Mouse (Mus musculus) heart, embryonic 12.5 days (tissue): ENCODE measurements at regions not wholly inside any gene's neighbourhood (a gene's known extent, or its start where the extent isn't known, plus 50 kb on each side); places are given as distances from the start of the nearest gene placed in this dataset. TPM values are rescaled to one million over a fixed set of nuclear protein-coding genes. Genes with fewer than 3 reads are reported as not detected.
A peak's percentile ranks its signal among the peaks of the same experiment; 100 is the strongest.

Experiments used
- ATAC-seq: fragments of 200-750 bp; cut with Nextera tagmentation; 2 replicates; pipeline ENCODE4 v1.8.0; 2017; ENCODE audit warnings: moderate TSS enrichment, moderate library complexity; ENCODE audit not compliant: insufficient number of reproducible peaks, low FRiP score
- H3K27ac ChIP-seq: fragments of 300-500 bp; sonication (generic); 2 replicates; pipeline ENCODE4 v1.5.1; 2016; ENCODE audit warnings: mild to moderate bottlenecking, moderate library complexity; ENCODE audit not compliant: poor library complexity, severe bottlenecking
- H3K27me3 ChIP-seq: fragments of 300-500 bp; sonication (generic); replicated peaks from 2 replicates; pipeline ENCODE4 v1.6.1; 2016; ENCODE audit warnings: mild to moderate bottlenecking, moderate library complexity
- H3K36me3 ChIP-seq: fragments of 300-500 bp; sonication (generic); 2 replicates; pipeline ENCODE4 v1.6.1; 2016; ENCODE audit warnings: mild to moderate bottlenecking, moderate library complexity
- H3K4me1 ChIP-seq: fragments of 300-500 bp; sonication (generic); replicated peaks from 2 replicates; pipeline ENCODE4 v1.6.1; 2016; ENCODE audit warnings: mild to moderate bottlenecking
- H3K4me2 ChIP-seq: fragments of 300-500 bp; sonication (generic); 2 replicates; pipeline ENCODE4 v1.6.1; 2016; ENCODE audit warnings: mild to moderate bottlenecking, moderate library complexity
- H3K4me3 ChIP-seq: fragments of 300-500 bp; sonication (generic); 2 replicates; pipeline ENCODE4 v1.5.1; 2016; ENCODE audit warnings: mild to moderate bottlenecking
- H3K9ac ChIP-seq: fragments of 300-500 bp; sonication (generic); 2 replicates; pipeline ENCODE4 v1.6.1; 2016; ENCODE audit warnings: mild to moderate bottlenecking, moderate library complexity
- H3K9me3 ChIP-seq: fragments of 300-500 bp; sonication (generic); replicated peaks from 2 replicates; pipeline ENCODE4 v1.6.1; 2016; ENCODE audit warnings: mild to moderate bottlenecking, moderate library complexity
- WGBS: fragments of 180-500 bp; shearing (Covaris S2); methylation state at CpG from one replicate; pipeline ENCODE4 v1.1.7; 2016; 5-methylcytosine and 5-hydroxymethylcytosine counted together
- microRNA counts: library from miRNA; unstranded; fragments of <30 nt; microRNA quantifications from one replicate; lab custom pipeline; 2017
- microRNA-seq: library from miRNA; unstranded; fragments of <30 nt; microRNA quantifications from one replicate; pipeline ENCODE4, GENCODE M21; 2017

- H3K27me3 ChIP-seq = peaks cover 42% of the 10 kb centered on the region
- no peaks in the 10 kb centered on the region for H3K36me3 ChIP-seq
- 56% methylated on average over 3 of the region's 3 CpGs for WGBS
- H3K9ac ChIP-seq = no peak overlapping the region
- H3K27ac ChIP-seq = no peak overlapping the region
- no peaks in the 10 kb centered on the region for H3K9me3 ChIP-seq
- no peak for ATAC-seq
- no peak overlapping the region for H3K4me3 ChIP-seq
- H3K4me1 ChIP-seq = no peaks in the 10 kb centered on the region
- H3K4me2 ChIP-seq = no peak overlapping the region
These were observed 57.2 kb upstream of the Dio3 start for GRCm38 (mm10) chr12:110221679-110222078.

GRCm38 (mm10) chr12:110224250-110224649 is 54.6 kb upstream of the Dio3 start:
- no peak for ATAC-seq
- 76% methylated on average over 7 of the region's 7 CpGs for WGBS
- Histone ChIP-seq H3K36me3 (no peaks in the 10 kb centered on the region), H3K27me3 (peaks cover 58% of the 10 kb centered on the region), H3K9ac (no peak overlapping the region), H3K27ac (no peak overlapping the region), H3K4me2 (no peak overlapping the region), H3K9me3 (no peaks in the 10 kb centered on the region), H3K4me1 (no peaks in the 10 kb centered on the region), H3K4me3 (no peak overlapping the region)

GRCm38 (mm10) chr12:110228011-110228411 is 50.9 kb upstream of the Dio3 start:
- Histone ChIP-seq H3K9ac (no peak overlapping the region), H3K27me3 (peaks cover 73% of the 10 kb centered on the region), H3K9me3 (no peaks in the 10 kb centered on the region), H3K4me1 (no peaks in the 10 kb centered on the region), H3K36me3 (no peaks in the 10 kb centered on the region), H3K27ac (no peak overlapping the region), H3K4me3 (no peak overlapping the region), H3K4me2 (no peak overlapping the region)
- WGBS = 79% methylated on average over 12 of the region's 12 CpGs
- no peak for ATAC-seq

MicroRNAs in the stretch of these regions (microRNA counts, 519-probe panel; counts per million panel counts)
- microRNA mmu-miR-1193 (lab: Ali Mortazavi, UCI) = 4,715 counts per million, percentile 49 among the panel's probes with 10 or more counts
- not detected for microRNA mmu-miR-1197 (lab: Ali Mortazavi, UCI)
- microRNA mmu-miR-134 (lab: Ali Mortazavi, UCI) = 4,036 counts per million, percentile 33 among the panel's probes with 10 or more counts
- 4,609 counts per million, percentile 47 among the panel's probes with 10 or more counts for microRNA mmu-miR-154 (lab: Ali Mortazavi, UCI)
- not detected for microRNA mmu-miR-299 (lab: Ali Mortazavi, UCI)
- 5,557 counts per million, percentile 69 among the panel's probes with 10 or more counts for microRNA mmu-miR-300 (lab: Ali Mortazavi, UCI)
- microRNA mmu-miR-3072 (lab: Ali Mortazavi, UCI) = not detected
- microRNA mmu-miR-323-3p (lab: Ali Mortazavi, UCI) = 3,861 counts per million, percentile 28 among the panel's probes with 10 or more counts
- not detected for microRNA mmu-miR-323-5p (lab: Ali Mortazavi, UCI)
- 6,820 counts per million, percentile 84 among the panel's probes with 10 or more counts for microRNA mmu-miR-329 (lab: Ali Mortazavi, UCI)
- 6,423 counts per million, percentile 82 among the panel's probes with 10 or more counts for microRNA mmu-miR-369-3p (lab: Ali Mortazavi, UCI)
- microRNA mmu-miR-369-5p (lab: Ali Mortazavi, UCI) = 4,305 counts per million, percentile 40 among the panel's probes with 10 or more counts
- microRNA mmu-miR-376a (lab: Ali Mortazavi, UCI) = 5,358 counts per million, percentile 63 among the panel's probes with 10 or more counts
- 5,405 counts per million, percentile 63 among the panel's probes with 10 or more counts for microRNA mmu-miR-376b (lab: Ali Mortazavi, UCI)
- microRNA mmu-miR-376c (lab: Ali Mortazavi, UCI) = 5,955 counts per million, percentile 78 among the panel's probes with 10 or more counts
- microRNA mmu-miR-377 (lab: Ali Mortazavi, UCI) = 5,159 counts per million, percentile 58 among the panel's probes with 10 or more counts
- 3,931 counts per million, percentile 31 among the panel's probes with 10 or more counts for microRNA mmu-miR-379 (lab: Ali Mortazavi, UCI)
- not detected for microRNA mmu-miR-380-3p (lab: Ali Mortazavi, UCI)
- microRNA mmu-miR-380-5p (lab: Ali Mortazavi, UCI) = not detected
- 5,545 counts per million, percentile 68 among the panel's probes with 10 or more counts for microRNA mmu-miR-381 (lab: Ali Mortazavi, UCI)
- microRNA mmu-miR-382 (lab: Ali Mortazavi, UCI) = 6,142 counts per million, percentile 80 among the panel's probes with 10 or more counts
- microRNA mmu-miR-409-3p (lab: Ali Mortazavi, UCI) = not detected
- 4,048 counts per million, percentile 33 among the panel's probes with 10 or more counts for microRNA mmu-miR-409-5p (lab: Ali Mortazavi, UCI)
- microRNA mmu-miR-410 (lab: Ali Mortazavi, UCI) = 5,545 counts per million, percentile 68 among the panel's probes with 10 or more counts
- microRNA mmu-miR-411 (lab: Ali Mortazavi, UCI) = 4,832 counts per million, percentile 51 among the panel's probes with 10 or more counts
- not detected for microRNA mmu-miR-412 (lab: Ali Mortazavi, UCI)
- not detected for microRNA mmu-miR-453 (lab: Ali Mortazavi, UCI)
- microRNA mmu-miR-485 (lab: Ali Mortazavi, UCI) = not detected
- microRNA mmu-miR-487b (lab: Ali Mortazavi, UCI) = 5,276 counts per million, percentile 61 among the panel's probes with 10 or more counts
- microRNA mmu-miR-494 (lab: Ali Mortazavi, UCI) = not detected
- microRNA mmu-miR-495 (lab: Ali Mortazavi, UCI) = 5,604 counts per million, percentile 71 among the panel's probes with 10 or more counts
- microRNA mmu-miR-496 (lab: Ali Mortazavi, UCI) = not detected
- microRNA mmu-miR-539 (lab: Ali Mortazavi, UCI) = 4,972 counts per million, percentile 54 among the panel's probes with 10 or more counts
- 2,761 counts per million, percentile 12 among the panel's probes with 10 or more counts for microRNA mmu-miR-541 (lab: Ali Mortazavi, UCI)
- 5,697 counts per million, percentile 73 among the panel's probes with 10 or more counts for microRNA mmu-miR-543 (lab: Ali Mortazavi, UCI)
- not detected for microRNA mmu-miR-544 (lab: Ali Mortazavi, UCI)
- not detected for microRNA mmu-miR-654-3p (lab: Ali Mortazavi, UCI)
- not detected for microRNA mmu-miR-654-5p (lab: Ali Mortazavi, UCI)
- microRNA mmu-miR-666-3p (lab: Ali Mortazavi, UCI) = not detected
- microRNA mmu-miR-666-5p (lab: Ali Mortazavi, UCI) = not detected
- microRNA mmu-miR-667 (lab: Ali Mortazavi, UCI) = 4,059 counts per million, percentile 35 among the panel's probes with 10 or more counts
- microRNA mmu-miR-668 (lab: Ali Mortazavi, UCI) = not detected
- microRNA mmu-miR-679 (lab: Ali Mortazavi, UCI) = not detected
- microRNA mmu-miR-758 (lab: Ali Mortazavi, UCI) = not detected
- not detected for microRNA mmu-miR-882 (lab: Ali Mortazavi, UCI)

Small RNA genes in the stretch of these regions (microRNA-seq; reads per million reads assigned to microRNA genes)
- gene Gm24321 (not detected), gene Gm25252 (not detected), gene Gm25750 (not detected), gene Gm27379 (0.94 reads per million), gene Gm44322 (not detected), gene Mir1193 (1,015 reads per million, percentile 78 among the genes with 10 or more reads in this experiment), gene Mir1197 (3.1 reads per million, percentile 8 among the genes with 10 or more reads in this experiment), gene Mir134 (871 reads per million, percentile 77 among the genes with 10 or more reads in this experiment), gene Mir154 (730 reads per million, percentile 76 among the genes with 10 or more reads in this experiment), gene Mir299a (0.71 reads per million), gene Mir299b (not detected), gene Mir300 (636 reads per million, percentile 75 among the genes with 10 or more reads in this experiment), gene Mir3072 (26.9 reads per million, percentile 36 among the genes with 10 or more reads in this experiment), gene Mir323 (368 reads per million, percentile 70 among the genes with 10 or more reads in this experiment), gene Mir329 (233 reads per million, percentile 63 among the genes with 10 or more reads in this experiment), gene Mir369 (5,540 reads per million, percentile 92 among the genes with 10 or more reads in this experiment), gene Mir376a (not detected), gene Mir376b (130 reads per million, percentile 56 among the genes with 10 or more reads in this experiment), gene Mir376c (488 reads per million, percentile 73 among the genes with 10 or more reads in this experiment), gene Mir377 (88.9 reads per million, percentile 51 among the genes with 10 or more reads in this experiment), gene Mir379 (3,476 reads per million, percentile 90 among the genes with 10 or more reads in this experiment), gene Mir380 (not detected), gene Mir381 (2,719 reads per million, percentile 86 among the genes with 10 or more reads in this experiment), gene Mir382 (2,060 reads per million, percentile 83 among the genes with 10 or more reads in this experiment), gene Mir409 (not detected), gene Mir410 (83.7 reads per million, percentile 50 among the genes with 10 or more reads in this experiment), gene Mir411 (8,647 reads per million, percentile 94 among the genes with 10 or more reads in this experiment), gene Mir412 (122 reads per million, percentile 55 among the genes with 10 or more reads in this experiment), gene Mir453 (not detected), gene Mir485 (231 reads per million, percentile 62 among the genes with 10 or more reads in this experiment), gene Mir487b (8,578 reads per million, percentile 94 among the genes with 10 or more reads in this experiment), gene Mir494 (307 reads per million, percentile 66 among the genes with 10 or more reads in this experiment), gene Mir495 (98.3 reads per million, percentile 52 among the genes with 10 or more reads in this experiment), gene Mir496a (139 reads per million, percentile 57 among the genes with 10 or more reads in this experiment), gene Mir539 (not detected), gene Mir541 (2,968 reads per million, percentile 87 among the genes with 10 or more reads in this experiment), gene Mir543 (553 reads per million, percentile 74 among the genes with 10 or more reads in this experiment), gene Mir544 (2.8 reads per million, percentile 6 among the genes with 10 or more reads in this experiment), gene Mir654 (not detected), gene Mir666 (57.5 reads per million, percentile 44 among the genes with 10 or more reads in this experiment), gene Mir667 (277 reads per million, percentile 65 among the genes with 10 or more reads in this experiment), gene Mir668 (68.1 reads per million, percentile 47 among the genes with 10 or more reads in this experiment), gene Mir679 (123 reads per million, percentile 55 among the genes with 10 or more reads in this experiment), gene Mir758 (32.8 reads per million, percentile 38 among the genes with 10 or more reads in this experiment), gene Mir882 (not detected)
